Mouse (Mus musculus) thymus, adult 2 months (tissue): ENCODE results near the gene Dgkh. TPM values are rescaled to one million over a fixed set of nuclear protein-coding genes. Genes with fewer than 3 reads are reported as not detected.

Source experiments
- DNase-seq: peaks from one replicate; pipeline ENCODE4 v3.0.0; 2021
- H3K27ac ChIP-seq: fragments of 200-500 bp; 2 replicates; pipeline ENCODE4 v1.5.1; 2012; ENCODE audit warnings: low read length, control low read depth; ENCODE audit not compliant: control insufficient read depth, insufficient read depth
- H3K27me3 ChIP-seq: fragments of 200-500 bp; 2 replicates; pipeline ENCODE4 v1.6.1; 2012; ENCODE audit warnings: mild to moderate bottlenecking, low read length, moderate library complexity, mixed read lengths; ENCODE audit not compliant: control insufficient read depth, insufficient read depth
- H3K36me3 ChIP-seq: fragments of 200-500 bp; 2 replicates; pipeline ENCODE4 v1.6.1; 2012; ENCODE audit warnings: mild to moderate bottlenecking, low read length, moderate library complexity; ENCODE audit not compliant: control insufficient read depth, insufficient read depth
- H3K4me1 ChIP-seq: fragments of 200-500 bp; replicated peaks from 2 replicates; pipeline ENCODE4 v1.6.1; 2012; ENCODE audit warnings: low read length; ENCODE audit not compliant: control insufficient read depth, insufficient read depth
- H3K4me3 ChIP-seq: fragments of 200-500 bp; 2 replicates; pipeline ENCODE4 v1.5.1; 2012; ENCODE audit warnings: mild to moderate bottlenecking, low read length, control low read depth, moderate library complexity; ENCODE audit not compliant: control insufficient read depth, insufficient read depth
- CTCF ChIP-seq: fragments of 200-500 bp; IDR thresholded peaks from 2 replicates; pipeline ENCODE4 v1.5.1; 2012; ENCODE audit warnings: mild to moderate bottlenecking, control low read depth, low read length, moderate library complexity, borderline replicate concordance; ENCODE audit not compliant: control insufficient read depth, poor library complexity, insufficient read depth; ENCODE audit errors: extremely low read depth
- POLR2A ChIP-seq: fragments of 200-500 bp; IDR thresholded peaks from 2 replicates; pipeline ENCODE4 v1.6.1; 2012; ENCODE audit warnings: mild to moderate bottlenecking, low read length, control low read depth, moderate library complexity; ENCODE audit not compliant: control insufficient read depth, poor library complexity, insufficient read depth; ENCODE audit errors: extremely low read depth
- WGBS: fragments of 180-500 bp; shearing (Covaris S2); methylation state at CpG from one replicate; pipeline ENCODE4 v1.1.7; 2018; 5-methylcytosine and 5-hydroxymethylcytosine counted together
- polyA plus RNA-seq: library from polyadenylated mRNA; depleted of rRNA; stranded (reverse); fragments of >200 nt; gene quantifications from 2 replicates; pipeline ENCODE4 v1.2.3, GENCODE M21; 2012

Dgkh gene
- polyA plus RNA-seq, 1 experiment = 0.84 TPM

DNA sequence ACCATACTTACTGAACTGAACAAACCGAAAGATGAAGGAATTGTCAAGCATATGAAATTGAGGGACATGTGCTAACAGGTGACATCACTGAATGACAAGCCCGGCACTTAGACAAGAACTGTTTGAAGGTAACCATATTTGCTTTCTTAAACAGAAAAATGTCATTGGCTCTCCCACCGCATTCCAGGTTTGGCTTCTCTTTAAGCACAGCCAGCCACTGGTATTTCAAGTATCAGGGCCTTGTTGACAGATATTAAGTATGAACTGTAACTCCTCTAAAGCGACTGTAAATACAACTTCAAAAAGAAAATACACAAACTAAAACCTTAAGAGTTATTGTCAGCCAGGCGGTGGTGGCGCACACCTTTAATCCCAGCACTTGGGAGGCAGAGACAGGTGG is 200.2 kb downstream of the Dgkh start:
- DNase-seq = no peak
- Histone ChIP-seq H3K27me3 (no peaks in the 10 kb centered on the region), H3K36me3 (no peaks in the 10 kb centered on the region), H3K4me3 (no peak overlapping the region), H3K4me1 (peaks cover 4% of the 10 kb centered on the region), H3K27ac (no peak overlapping the region)
- TF ChIP-seq POLR2A = no peak
- no peak for TF ChIP-seq CTCF
- WGBS = 96% methylated on average over 6 of the region's 6 CpGs

DNA sequence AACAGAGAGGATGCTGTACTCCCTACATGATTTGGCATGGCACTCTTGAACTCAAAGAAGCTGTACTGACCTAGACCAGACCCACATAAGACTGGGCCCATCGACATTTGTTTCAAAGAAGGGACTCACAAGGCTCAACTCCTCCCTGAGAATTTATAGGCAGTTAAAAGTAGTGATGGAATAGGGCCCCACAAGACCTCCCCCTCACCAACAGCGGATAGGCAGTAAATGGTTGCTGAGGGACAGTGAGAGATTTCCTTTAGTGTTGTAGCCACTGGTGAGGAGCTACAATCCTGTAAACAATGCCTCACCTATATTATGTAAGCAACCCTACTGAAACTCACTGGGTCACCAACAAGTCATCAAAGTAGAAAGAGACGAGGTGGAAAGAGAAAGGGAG is 202.3 kb downstream of the Dgkh start:
- no peak overlapping the region for H3K27ac ChIP-seq
- 0 out of 2 replicates have a peak, but pooled peaks cover 3% of the 10 kb centered on the region for H3K4me1 ChIP-seq
- no peak for DNase-seq
- WGBS = 89% methylated on average over 3 of the region's 3 CpGs
- TF ChIP-seq CTCF (no peak), POLR2A (no peak)
- no peaks in the 10 kb centered on the region for H3K27me3 ChIP-seq
- no peak overlapping the region for H3K4me3 ChIP-seq
- H3K36me3 ChIP-seq = no peaks in the 10 kb centered on the region

DNA sequence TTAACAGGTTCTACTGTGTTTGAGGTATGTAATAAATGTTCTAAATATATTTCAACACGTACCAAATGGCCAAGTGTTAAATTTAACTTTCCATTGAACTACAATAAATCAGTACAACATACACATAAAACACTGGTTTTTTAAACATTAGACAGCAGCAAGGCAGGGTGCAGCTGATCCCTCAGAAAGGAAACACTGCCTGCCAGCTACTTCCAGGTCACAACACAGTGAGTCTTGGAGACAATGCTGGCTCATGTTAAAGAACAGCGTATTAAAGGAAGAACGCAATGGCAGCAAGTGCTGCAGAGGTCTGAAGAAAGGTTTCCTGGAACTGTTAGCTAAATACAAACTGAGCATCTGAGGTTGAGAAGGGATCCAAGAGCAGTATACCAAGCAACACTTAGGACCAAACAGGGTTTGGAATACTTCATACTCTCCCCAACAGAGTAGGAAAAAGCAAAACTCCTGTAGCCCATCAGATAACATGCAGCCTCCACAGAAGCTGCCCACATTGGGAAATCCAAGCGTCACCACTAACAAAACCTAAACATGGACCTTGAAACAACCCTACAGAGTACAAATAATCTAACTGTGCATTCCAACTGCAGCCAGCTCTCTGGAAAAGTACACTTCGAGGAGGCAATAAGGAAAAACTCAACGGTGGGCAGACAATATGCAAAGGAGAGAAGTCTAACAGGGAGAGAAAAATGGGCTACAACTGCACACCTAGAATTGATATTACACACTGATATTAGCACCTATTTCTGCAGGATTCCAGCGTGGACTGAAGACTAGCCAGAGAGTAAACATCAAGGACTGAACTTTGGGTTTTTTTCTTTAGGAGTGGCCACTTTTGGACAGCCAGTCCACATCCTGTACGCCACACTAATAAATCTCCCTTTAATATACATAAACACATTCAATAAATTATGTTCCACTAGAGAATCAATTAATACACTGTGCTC is 203.8 kb downstream of the Dgkh start:
- H3K27ac ChIP-seq = no peak overlapping the region
- no peaks in the 10 kb centered on the region for H3K36me3 ChIP-seq
- no peaks in the 10 kb centered on the region for H3K27me3 ChIP-seq
- TF ChIP-seq POLR2A = no peak
- TF ChIP-seq CTCF = no peak
- DNase-seq = no peak
- WGBS = 86% methylated on average over 8 of the region's 8 CpGs
- no peak overlapping the region for H3K4me3 ChIP-seq
- H3K4me1 ChIP-seq = 0 out of 2 replicates have a peak, but pooled peaks cover 3% of the 10 kb centered on the region

- Histone ChIP-seq H3K4me3 (no peak overlapping the region), H3K4me1 (0 out of 2 replicates have a peak, but pooled peaks cover 3% of the 10 kb centered on the region), H3K27ac (no peak overlapping the region), H3K27me3 (no peaks in the 10 kb centered on the region), H3K36me3 (no peaks in the 10 kb centered on the region)
- DNase-seq = no peak
- TF ChIP-seq POLR2A (no peak), CTCF (no peak)
- WGBS = 92% methylated on average over 6 of the region's 6 CpGs
Measured at GRCm38 (mm10) chr14:78526907-78527306, 205.7 kb downstream of the Dgkh start.

GRCm38 (mm10) chr14:78526475-78526874 is 206.1 kb downstream of the Dgkh start:
- Histone ChIP-seq H3K27ac (no peak overlapping the region), H3K27me3 (no peaks in the 10 kb centered on the region), H3K36me3 (no peaks in the 10 kb centered on the region), H3K4me1 (0 out of 2 replicates have a peak, but pooled peaks cover 3% of the 10 kb centered on the region), H3K4me3 (no peak overlapping the region)
- 89% methylated on average over 3 of the region's 3 CpGs for WGBS
- TF ChIP-seq CTCF (no peak), POLR2A (no peak)
- DNase-seq = no peak

DNA sequence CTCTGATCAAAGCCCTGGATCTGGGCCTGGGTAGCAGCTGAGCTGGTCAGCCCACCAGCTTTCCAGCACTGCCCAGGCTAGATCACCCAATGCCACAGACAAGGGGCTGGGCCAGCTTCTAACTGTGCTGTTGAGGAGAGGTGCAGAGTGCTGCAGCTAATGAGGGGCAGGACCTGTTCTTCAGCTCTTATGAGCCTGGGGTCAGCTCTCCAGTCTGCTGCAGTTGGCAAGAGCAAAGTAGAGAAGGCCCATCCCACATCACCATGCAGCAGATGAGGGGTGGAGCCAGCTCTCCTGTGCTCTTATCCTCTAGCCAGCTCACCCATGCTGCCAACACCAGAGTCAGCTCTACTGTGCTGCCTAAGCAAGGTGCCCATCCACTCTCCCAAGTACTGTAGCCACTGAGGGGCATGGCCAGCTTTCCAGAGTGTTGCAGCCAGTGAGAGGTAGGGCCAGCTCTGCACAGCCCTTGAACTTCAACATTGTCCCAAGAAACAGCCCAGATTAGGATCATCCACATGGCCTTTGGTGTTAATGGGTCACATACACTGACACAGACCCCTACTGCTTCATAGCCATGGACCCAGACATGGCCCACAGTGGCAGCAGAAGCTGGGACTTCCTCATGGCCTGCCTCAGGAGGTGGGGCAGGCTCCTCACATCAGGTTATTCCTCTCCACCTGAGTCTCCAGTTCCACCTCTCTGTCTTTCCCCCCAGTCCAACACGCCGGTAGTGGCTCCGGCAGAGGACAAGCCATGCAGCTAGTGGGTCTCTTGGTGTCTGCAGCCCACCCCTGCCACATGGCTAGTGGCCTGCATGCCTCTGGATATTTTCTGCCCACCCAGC is 206.7 kb downstream of the Dgkh start:
- Histone ChIP-seq H3K4me3 (no peak overlapping the region), H3K4me1 (0 out of 2 replicates have a peak, but pooled peaks cover 3% of the 10 kb centered on the region), H3K27ac (no peak overlapping the region), H3K27me3 (no peaks in the 10 kb centered on the region), H3K36me3 (no peaks in the 10 kb centered on the region)
- TF ChIP-seq POLR2A (no peak), CTCF (no peak)
- WGBS = 100% methylated on average over 3 of the region's 3 CpGs
- DNase-seq = no peak
